Mouse (Mus musculus) heart, adult 18-20 months (tissue): ENCODE data around the gene Dnmbp. TPM values are rescaled to one million over a fixed set of nuclear protein-coding genes. Genes with fewer than 3 reads are reported as not detected.

Experiments
- DNase-seq, 2 experiments: peaks; one replicate each; pipeline ENCODE4 v3.0.0; 2021 to 2022; ENCODE audit warnings: mixed read lengths in 1 of 2
- total RNA-seq, 2 experiments: library from RNA; stranded (reverse); gene quantifications; 2 replicates each; pipeline ENCODE4 v1.2.3; 2021

Dnmbp gene
- total RNA-seq, 2 experiments from 2014 or later: 9.0 to 10.0 TPM

GRCm38 (mm10) chr19:43879401-43880212 lies 60.4 kb downstream of the Dnmbp start:
- peak; percentile 67 to 70 for DNase-seq

GRCm38 (mm10) chr19:43878111-43879092 lies 61.6 kb downstream of the Dnmbp start:
- peak; percentile 48 to 52 for DNase-seq

DNA sequence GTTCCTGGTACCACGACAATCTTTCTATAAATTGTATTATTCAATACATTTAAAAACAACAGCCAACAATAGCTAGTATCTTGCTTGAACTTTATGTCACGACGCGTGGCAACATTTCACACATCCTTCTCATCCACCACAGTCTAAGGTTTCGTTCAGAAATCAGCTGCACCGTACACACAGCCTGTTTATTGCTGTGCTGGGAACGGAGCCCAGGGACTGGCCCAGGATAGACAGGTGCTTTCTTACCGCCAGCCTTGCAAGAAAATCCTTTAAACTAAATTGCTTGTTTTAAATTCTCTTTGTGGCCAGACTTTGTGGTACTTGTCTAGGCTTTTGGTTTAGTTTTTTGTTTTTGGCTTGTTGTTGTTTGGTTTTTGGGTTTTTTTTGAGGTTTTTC lies 62.6 kb downstream of the Dnmbp start:
- no peak for DNase-seq

GRCm38 (mm10) chr19:43875996-43876395 lies 64.0 kb downstream of the Dnmbp start:
- DNase-seq: no peak

DNA sequence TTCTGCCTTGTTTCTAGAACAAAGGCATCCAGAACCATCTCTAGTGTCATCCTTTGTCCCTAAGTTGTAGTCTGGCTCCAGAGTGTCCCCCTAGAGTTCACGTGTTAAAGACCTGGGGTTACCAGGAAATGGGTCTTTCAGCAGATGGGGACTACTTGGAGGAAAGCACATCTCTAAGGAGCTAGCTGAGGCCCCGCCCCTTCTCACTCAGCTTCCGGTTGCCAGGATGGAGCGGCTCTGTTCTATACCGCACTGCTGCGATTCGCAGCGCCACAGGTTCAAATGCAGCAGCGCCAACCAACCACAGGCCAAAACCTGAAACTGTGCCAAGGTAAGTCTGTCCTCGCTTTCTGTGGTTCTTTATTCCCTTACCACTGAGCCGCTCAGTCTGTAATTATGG lies 65.6 kb downstream of the Dnmbp start:
- DNase-seq: no peak

DNA sequence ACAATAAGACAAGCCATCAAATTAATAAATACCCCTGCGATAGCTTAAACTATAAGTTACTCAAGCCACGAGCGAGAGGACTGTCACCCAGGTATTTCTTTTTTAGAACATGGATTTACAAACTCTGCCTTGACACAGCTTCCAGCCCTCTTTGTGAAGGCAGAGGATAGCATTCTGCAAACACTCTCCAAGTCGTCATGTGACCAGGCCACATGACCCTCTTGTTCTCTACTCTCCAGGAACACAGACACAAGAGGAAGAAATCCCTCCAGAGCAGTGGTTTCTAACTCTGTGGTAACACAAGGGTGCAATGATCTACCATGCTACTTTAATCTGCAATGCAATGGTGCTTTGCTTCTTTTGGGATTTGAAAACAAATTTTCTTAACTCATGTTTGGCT lies 69.6 kb downstream of the Dnmbp start:
- DNase-seq: no peak

GRCm38 (mm10) chr19:43857347-43857746 lies 82.6 kb downstream of the Dnmbp start:
- no peak for DNase-seq

GRCm38 (mm10) chr19:43852837-43853545 lies 87.0 kb downstream of the Dnmbp start:
- peak in 1 of 2 experiments; percentile 29 for DNase-seq

GRCm38 (mm10) chr19:43851996-43852630 lies 87.9 kb downstream of the Dnmbp start:
- no peak for DNase-seq

DNA sequence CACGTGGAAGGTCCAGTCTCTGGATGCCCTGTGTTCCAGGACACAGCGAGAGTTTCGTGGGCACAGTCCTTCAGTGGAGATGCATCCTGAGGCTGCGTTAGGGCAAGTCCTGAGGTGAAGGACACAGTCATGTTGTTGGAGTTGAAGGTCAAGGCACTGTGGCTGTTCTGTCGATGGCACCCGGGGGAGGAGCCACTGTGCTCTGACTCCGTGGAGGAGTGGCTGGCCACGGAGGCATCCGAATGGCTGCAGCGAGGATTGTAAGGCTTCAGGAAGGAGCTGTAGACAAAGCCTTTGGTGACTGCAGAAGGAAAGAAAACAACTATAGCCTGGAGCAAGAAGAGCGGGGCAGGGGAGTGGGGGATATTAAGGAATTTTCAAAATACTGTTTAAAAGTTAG lies 90.0 kb downstream of the Dnmbp start:
- no peak for DNase-seq

DNA sequence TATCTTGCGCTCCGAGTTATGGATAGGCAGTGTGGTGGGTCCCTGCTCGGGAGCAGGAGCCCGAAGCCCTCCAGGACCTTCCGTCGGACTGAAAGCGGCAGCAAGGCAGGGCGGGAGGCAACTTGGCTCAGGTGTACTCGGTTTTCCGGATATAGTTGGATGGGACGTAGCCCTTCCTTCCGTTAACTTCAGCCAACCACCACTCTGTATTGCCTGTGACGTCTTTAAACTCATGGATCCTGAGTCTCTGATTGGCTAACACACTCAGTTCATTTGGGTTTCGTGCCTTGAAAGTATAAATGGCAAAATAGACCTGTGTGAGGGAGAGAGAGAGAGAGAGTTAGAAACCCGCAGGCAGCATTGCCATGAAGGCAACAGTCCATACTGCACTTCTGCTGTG lies 92.0 kb downstream of the Dnmbp start:
- DNase-seq: no peak

- no peak for DNase-seq
Observed at GRCm38 (mm10) chr19:43847056-43847455, 92.9 kb downstream of the Dnmbp start.

- DNase-seq: no peak
Observed at GRCm38 (mm10) chr19:43845331-43845908, 94.6 kb downstream of the Dnmbp start.

GRCm38 (mm10) chr19:43843184-43843583 lies 96.8 kb downstream of the Dnmbp start:
- no peak for DNase-seq

- DNase-seq: peak; percentile 52 to 81
Observed at GRCm38 (mm10) chr19:43832425-43833069, 107.4 kb downstream of the Dnmbp start.

GRCm38 (mm10) chr19:43826855-43827254 lies 113.1 kb downstream of the Dnmbp start:
- no peak for DNase-seq

DNA sequence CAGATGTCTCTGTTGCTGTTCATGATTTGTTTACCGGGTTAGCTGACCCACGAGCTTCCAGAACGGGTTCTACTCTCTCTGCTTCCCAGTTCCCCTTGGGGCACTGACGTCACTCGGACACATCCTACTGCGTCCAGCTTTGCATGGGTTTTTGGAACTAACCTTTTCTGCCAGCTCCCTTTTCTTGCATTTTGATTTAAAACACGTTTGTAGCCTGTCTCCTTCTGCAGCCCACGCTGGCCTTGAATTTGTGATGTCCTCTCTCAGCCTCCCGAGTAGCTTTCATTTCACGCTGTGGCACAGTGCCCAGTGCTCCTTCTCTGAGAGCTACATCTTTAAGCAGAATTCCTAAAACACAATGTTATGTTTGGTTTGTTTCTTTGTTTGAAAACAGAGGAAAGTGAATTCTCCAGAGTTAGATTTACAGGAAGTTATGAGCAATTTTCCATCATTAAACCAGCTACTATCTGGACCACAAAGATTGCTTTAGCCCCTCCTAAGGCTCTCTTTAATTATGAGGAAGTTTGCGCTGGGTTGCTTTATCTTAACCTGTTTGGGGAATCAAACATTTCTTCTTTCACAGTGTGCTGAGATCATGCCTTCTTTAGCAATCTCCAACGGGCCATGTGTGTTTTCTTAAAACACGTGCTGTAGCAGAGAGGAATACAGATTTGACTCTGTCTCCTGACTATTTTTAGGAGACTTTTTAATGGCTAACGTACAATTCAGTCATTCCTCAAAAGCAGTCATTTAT lies 124.2 kb downstream of the Dnmbp start:
- peak; percentile 9 to 17 for DNase-seq

DNA sequence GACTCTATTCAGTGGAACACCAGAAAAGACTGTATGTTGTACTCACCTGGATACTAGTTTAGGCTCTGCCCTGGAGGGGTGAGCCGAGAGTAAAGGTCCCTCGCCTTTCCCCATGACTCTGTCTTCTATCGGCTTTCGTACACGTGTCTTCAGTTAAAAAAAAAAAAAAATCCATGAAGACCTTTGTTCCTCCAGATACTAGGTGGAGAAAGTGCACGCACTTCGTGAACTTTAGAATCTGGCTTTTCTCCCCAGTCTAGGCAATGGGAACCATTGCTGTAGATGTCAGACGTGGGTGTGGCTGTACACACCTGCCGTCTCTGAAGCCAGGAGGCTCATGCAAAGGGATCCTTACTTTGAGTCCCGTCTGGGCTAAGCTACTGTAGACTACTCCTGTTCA lies 126.7 kb downstream of the Dnmbp start:
- DNase-seq: no peak

- no peak for DNase-seq
Observed at GRCm38 (mm10) chr19:43811419-43811818, 128.6 kb downstream of the Dnmbp start.

- DNase-seq: no peak
Observed at GRCm38 (mm10) chr19:43809331-43809730, 130.7 kb downstream of the Dnmbp start.
